Mouse (Mus musculus) liver, postnatal 0 days (tissue): ENCODE results near the gene Olfr20. TPM values are rescaled to one million over a fixed set of nuclear protein-coding genes. Genes with fewer than 3 reads are reported as not detected.

Source experiments
- ATAC-seq: fragments of 200-750 bp; cut with Nextera tagmentation; 2 replicates; pipeline ENCODE4 v1.8.0; 2017; ENCODE audit warnings: mild to moderate bottlenecking, moderate library complexity
- DNase-seq: peaks from one replicate; pipeline ENCODE4 v3.0.0-alpha.2; 2016
- H3K27ac ChIP-seq: fragments of 300-500 bp; sonication (generic); 2 replicates; pipeline ENCODE4 v1.5.1; 2014; ENCODE audit warnings: antibody characterized with exemption, moderate library complexity, mild to moderate bottlenecking, low read depth
- H3K27me3 ChIP-seq: fragments of 300-500 bp; sonication (generic); 2 replicates; pipeline ENCODE4 v1.6.1; 2014; ENCODE audit warnings: low read length, control low read depth, mixed read lengths; ENCODE audit not compliant: insufficient read depth
- H3K36me3 ChIP-seq: fragments of 300-500 bp; sonication (generic); replicated peaks from 2 replicates; pipeline ENCODE4 v1.6.1; 2014; ENCODE audit warnings: mild to moderate bottlenecking, control low read depth, low read length, moderate library complexity, mixed read lengths; ENCODE audit not compliant: insufficient read depth
- H3K4me1 ChIP-seq: fragments of 300-500 bp; sonication (generic); 2 replicates; pipeline ENCODE4 v1.6.1; 2014; ENCODE audit warnings: antibody characterized with exemption, mild to moderate bottlenecking, control low read depth; ENCODE audit not compliant: insufficient read depth
- H3K4me2 ChIP-seq: fragments of 300-500 bp; sonication (generic); 2 replicates; pipeline ENCODE4 v1.6.1; 2014; ENCODE audit warnings: low read depth, mild to moderate bottlenecking, low read length, moderate library complexity, mixed read lengths
- H3K4me3 ChIP-seq: fragments of 300-500 bp; sonication (generic); 2 replicates; pipeline ENCODE4 v1.5.1; 2014; ENCODE audit warnings: low read depth, low read length
- H3K9ac ChIP-seq: fragments of 300-500 bp; sonication (generic); replicated peaks from 2 replicates; pipeline ENCODE4 v1.6.1; 2014; ENCODE audit warnings: mild to moderate bottlenecking, moderate library complexity
- H3K9me3 ChIP-seq: fragments of 300-500 bp; sonication (generic); 2 replicates; pipeline ENCODE4 v1.6.1; 2016; ENCODE audit warnings: mild to moderate bottlenecking, control low read depth, low read length, mixed read lengths
- CTCF ChIP-seq: sonication (generic); IDR thresholded peaks from 2 replicates; pipeline ENCODE4 v1.5.1; 2016; ENCODE audit warnings: antibody characterized with exemption, low read depth
- EP300 ChIP-seq: IDR thresholded peaks from 2 replicates; pipeline ENCODE4 v1.6.1; 2016; ENCODE audit warnings: antibody characterized with exemption, low read depth, mild to moderate bottlenecking
- WGBS: fragments of 180-500 bp; shearing (Covaris S2); extraction: QIAGEN DNeasy Blood & Tissue Kit; methylation state at CpG from one replicate; pipeline ENCODE4 v1.1.7; 2014; ENCODE audit not compliant: insufficient replicate concordance; 5-methylcytosine and 5-hydroxymethylcytosine counted together
- polyA plus RNA-seq: library from polyadenylated mRNA; unstranded; fragments of >200 nt; fragmentation: Nextera tagmentation; extraction: Ambion mirVana; gene quantifications from 2 replicates; pipeline ENCODE4 v1.2.1, GENCODE M21; 2015

Gene Olfr20
- polyA plus RNA-seq, 1 experiment from 2014 or later = not detected

DNA sequence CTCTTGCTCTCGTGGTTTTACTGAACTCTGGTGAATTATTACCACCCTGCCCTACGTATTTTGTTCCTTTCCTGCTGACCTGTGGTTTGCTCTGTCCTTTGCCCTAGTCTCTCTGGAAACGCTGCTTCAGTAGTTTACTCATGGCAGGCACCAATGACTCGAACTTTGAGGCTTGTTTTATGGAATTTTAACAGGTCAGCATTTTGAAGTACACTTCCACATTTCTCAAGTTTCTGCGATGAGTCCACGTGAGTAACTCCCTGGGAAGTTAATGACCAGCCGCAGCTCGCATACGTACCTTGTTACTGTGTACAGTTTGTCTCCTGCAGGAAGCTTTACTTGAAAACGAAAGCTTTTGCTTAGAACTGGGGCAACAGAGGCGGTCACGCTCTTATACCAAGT lies 24.1 kb upstream of the Olfr20 start:
- Histone ChIP-seq H3K27ac (peak overlapping the region; percentile 75), H3K4me1 (peaks cover 3% of the 10 kb centered on the region; the same call in 1 of the 2 replicates), H3K4me2 (peak overlapping the region; percentile 63), H3K9me3 (no peaks in the 10 kb centered on the region), H3K9ac (no peak overlapping the region), H3K4me3 (peak overlapping the region; percentile 16), H3K27me3 (no peaks in the 10 kb centered on the region), H3K36me3 (no peaks in the 10 kb centered on the region)
- ATAC-seq (peak; percentile 94), DNase-seq (peak; percentile 48)
- WGBS = 19% methylated on average over 12 of the region's 12 CpGs
- TF ChIP-seq CTCF = no peak
- peak; percentile 58; the same call in 1 of the 2 replicates for TF ChIP-seq EP300

DNA sequence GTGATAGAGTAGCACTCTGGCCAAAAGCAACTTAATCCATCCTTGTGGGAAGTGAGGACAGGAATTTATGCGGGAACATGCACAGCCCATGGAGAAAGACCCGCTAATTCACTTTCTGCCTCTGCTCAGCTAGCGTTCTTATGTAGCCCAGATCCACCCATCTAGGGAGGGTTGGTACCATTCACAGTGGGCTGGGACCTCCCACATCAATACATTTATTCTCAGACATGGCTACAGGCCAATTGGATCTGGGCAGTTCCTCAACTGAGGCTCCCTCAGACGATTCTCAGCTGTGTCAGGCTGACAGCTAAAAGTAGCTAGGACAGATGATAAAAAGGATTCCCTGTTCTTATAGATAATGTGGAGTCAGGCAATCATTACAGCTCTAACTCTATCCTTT lies 23.2 kb upstream of the Olfr20 start:
- Histone ChIP-seq H3K4me1 (peaks cover 3% of the 10 kb centered on the region; the same call in 1 of the 2 replicates), H3K36me3 (no peaks in the 10 kb centered on the region), H3K27ac (peak overlapping the region; percentile 75), H3K27me3 (no peaks in the 10 kb centered on the region), H3K9me3 (no peaks in the 10 kb centered on the region), H3K9ac (peak overlapping the region; percentile 11; the same call in 1 of the 2 replicates), H3K4me2 (peak overlapping the region; percentile 63), H3K4me3 (peak overlapping the region; percentile 16)
- ATAC-seq (no peak), DNase-seq (peak; percentile 14)
- 62% methylated on average over 4 of the region's 4 CpGs for WGBS
- TF ChIP-seq EP300 = no peak
- TF ChIP-seq CTCF = no peak

DNA sequence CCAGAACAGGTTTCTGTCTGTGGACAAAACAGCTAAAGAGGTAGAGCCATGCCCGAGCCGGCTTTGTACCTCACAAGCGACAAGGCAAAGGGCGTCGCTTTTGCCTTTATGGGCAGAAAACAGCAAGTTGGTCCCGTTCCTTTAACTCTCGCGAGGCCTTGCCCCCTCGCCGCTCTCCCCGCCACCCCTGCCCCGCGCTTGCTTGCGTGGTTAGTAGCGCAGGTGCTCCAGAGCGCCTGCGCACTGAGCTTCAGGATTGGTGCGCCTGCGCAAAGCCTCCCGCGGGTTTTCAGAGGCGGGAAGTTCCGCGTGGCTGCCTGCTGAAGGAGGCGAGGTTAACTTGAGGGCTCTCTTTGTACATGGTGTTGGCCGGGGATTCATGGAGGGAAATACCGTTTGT lies 21.1 kb upstream of the Olfr20 start, which contains the start of the genes Aspa, Gm49340 and Spata22:
Gene Aspa (minus strand): TSS at position 155 of the 400 bp plus-strand sequence.
Gene Gm49340 (plus strand): TSS at position 300 of the 400 bp plus-strand sequence.
Gene Spata22 (plus strand): TSS at position 300 of the 400 bp plus-strand sequence.
- ATAC-seq = no peak
- Histone ChIP-seq H3K27me3 (no peaks in the 10 kb centered on the region), H3K36me3 (no peaks in the 10 kb centered on the region), H3K9ac (no peak within 1 kb of the TSS), H3K4me2 (no peak within 1 kb of the TSS), H3K9me3 (no peaks in the 10 kb centered on the region), H3K4me1 (no peaks in the 10 kb centered on the region; the same call in 1 of the 2 replicates), H3K4me3 (no peak within 1 kb of the TSS), H3K27ac (no peak within 1 kb of the TSS)
- 79% methylated on average over 27 of the region's 27 CpGs for WGBS
- no peak for TF ChIP-seq EP300
- TF ChIP-seq CTCF = no peak
- no peak for DNase-seq

DNA sequence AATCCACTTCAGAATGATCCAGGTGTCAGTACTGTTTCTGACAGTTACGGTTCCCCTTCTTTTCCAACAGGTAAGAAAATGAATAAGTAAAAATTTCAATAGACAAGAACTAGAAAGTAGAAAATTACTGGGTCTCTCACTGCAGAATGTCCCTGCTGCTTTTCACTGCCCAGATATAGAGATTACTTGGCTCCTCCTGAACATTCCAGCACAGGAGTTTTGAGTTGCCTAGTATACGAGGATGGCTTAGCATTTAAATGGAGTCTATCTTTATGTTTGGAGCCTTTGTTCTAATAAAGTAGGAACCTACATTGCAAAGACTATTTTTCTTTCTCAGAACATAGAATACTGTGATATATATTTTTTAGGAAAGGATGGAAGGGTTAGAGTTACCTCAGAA lies 17.2 kb upstream of the Olfr20 start:
- Histone ChIP-seq H3K9ac (no peak overlapping the region), H3K36me3 (no peaks in the 10 kb centered on the region), H3K4me1 (no peaks in the 10 kb centered on the region), H3K9me3 (no peaks in the 10 kb centered on the region), H3K27ac (no peak overlapping the region), H3K27me3 (no peaks in the 10 kb centered on the region), H3K4me2 (no peak overlapping the region), H3K4me3 (no peak overlapping the region)
- ATAC-seq (no peak), DNase-seq (no peak)
- TF ChIP-seq CTCF = no peak
- no peak for TF ChIP-seq EP300
- 70% methylated on average over 2 of the region's 2 CpGs for WGBS

DNA sequence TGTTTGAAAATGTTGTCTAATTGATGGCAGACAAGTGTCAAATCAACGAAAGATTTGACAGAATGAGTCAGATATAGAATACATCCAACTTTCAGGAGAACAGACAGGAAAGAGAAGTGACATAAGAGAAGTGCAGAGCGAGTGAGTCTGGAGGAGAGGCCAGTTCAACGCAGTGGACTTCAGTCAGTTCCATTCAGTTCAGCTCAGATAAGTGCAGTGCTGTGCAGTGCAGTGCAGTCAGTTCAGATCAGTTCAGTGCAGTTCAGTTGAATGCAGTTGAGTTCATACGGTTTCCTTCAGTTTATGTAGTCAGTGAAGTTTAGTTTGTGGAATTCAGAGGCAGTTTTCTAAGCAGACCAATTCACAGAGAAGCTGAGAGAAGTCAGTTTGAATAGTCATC lies 13.7 kb upstream of the Olfr20 start:
- Histone ChIP-seq H3K4me1 (no peaks in the 10 kb centered on the region), H3K9me3 (no peaks in the 10 kb centered on the region), H3K27me3 (no peaks in the 10 kb centered on the region), H3K4me2 (no peak overlapping the region), H3K9ac (no peak overlapping the region), H3K4me3 (no peak overlapping the region), H3K27ac (no peak overlapping the region), H3K36me3 (no peaks in the 10 kb centered on the region)
- TF ChIP-seq CTCF (no peak), EP300 (no peak)
- WGBS = 65% methylated on average over 4 of the region's 4 CpGs
- DNase-seq = no peak
- no peak for ATAC-seq

DNA sequence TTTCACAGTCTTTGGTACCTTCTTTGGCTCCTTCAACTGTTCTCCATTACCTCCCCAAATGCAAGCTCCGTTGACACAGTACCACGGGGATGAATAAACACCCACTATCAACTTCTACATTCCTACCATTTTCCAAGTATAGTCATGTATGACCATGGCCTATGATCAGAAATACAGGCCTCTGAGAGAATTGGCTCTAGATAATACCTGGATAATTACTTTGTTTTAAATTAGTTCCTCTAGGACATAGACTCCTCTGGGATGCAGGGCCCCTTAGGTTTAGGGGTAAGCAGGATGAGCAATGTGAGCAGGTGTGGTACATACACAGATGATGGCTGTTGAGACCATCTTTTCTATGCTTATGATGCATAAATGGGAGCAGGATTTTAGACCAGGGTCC lies 20.4 kb downstream of the Olfr20 start, which contains the start of gene Olfr376:
Gene Olfr376 (plus strand): TSS at position 301 of the 400 bp plus-strand sequence.
- ATAC-seq = no peak
- WGBS = 74% methylated on average over 2 of the region's 2 CpGs
- H3K9ac ChIP-seq = no peak within 1 kb of the TSS
- H3K27me3 ChIP-seq = no peaks in the 10 kb centered on the region
- H3K4me2 ChIP-seq = no peak within 1 kb of the TSS
- H3K4me1 ChIP-seq = no peaks in the 10 kb centered on the region
- H3K36me3 ChIP-seq = no peaks in the 10 kb centered on the region
- no peak within 1 kb of the TSS for H3K4me3 ChIP-seq
- no peaks in the 10 kb centered on the region for H3K9me3 ChIP-seq
- no peak within 1 kb of the TSS for H3K27ac ChIP-seq
- no peak for DNase-seq
- TF ChIP-seq CTCF (no peak), EP300 (no peak)
